Mouse (Mus musculus): ENCODE results near the gene Hist2h2bb. TPM values are rescaled to one million over a fixed set of nuclear protein-coding genes. Genes with fewer than 3 reads are reported as not detected.
"Not testable (repeated sequence)": the region's sequence is repeated elsewhere in the genome, so short reads cannot be mapped to it uniquely, and the experiment has no call there.

Gene Hist2h2bb
- polyA plus RNA-seq, 1 experiment from 2014 or later = 17.3 TPM

DNA sequence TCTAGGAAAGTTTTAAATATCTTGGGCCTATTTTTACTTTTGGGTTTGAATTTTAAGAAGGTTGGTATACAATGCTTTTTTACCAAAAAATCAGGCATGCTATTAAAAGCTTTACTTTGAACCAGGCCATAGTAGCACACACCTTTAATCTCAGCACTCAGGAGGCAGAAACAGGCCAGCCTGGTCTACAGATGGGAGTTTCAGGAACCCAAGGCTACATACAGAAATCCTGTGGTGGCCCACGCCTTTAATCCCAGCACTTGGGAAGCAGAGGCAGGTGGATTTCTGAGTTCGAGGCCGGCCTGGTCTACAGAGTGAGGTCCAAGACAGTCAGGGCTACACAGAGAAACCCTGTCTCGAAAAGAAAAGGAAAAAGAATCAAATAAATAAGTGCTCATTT, 2.0 kb upstream of the Hist2h2bb start:
- Histone ChIP-seq H3K4me1 (ENCODE audit: control insufficient read depth, insufficient read depth, low read length) (peaks cover 20% of the 10 kb centered on the region; the same call in 1 of the 2 replicates), H3K27me3 (ENCODE audit: control insufficient read depth, insufficient read depth, low read length) (no peaks in the 10 kb centered on the region), H3K9ac (ENCODE audit: low read length) (no peak overlapping the region), H3K36me3 (ENCODE audit: control insufficient read depth, insufficient read depth, low read length) (no peaks in the 10 kb centered on the region), H3K27ac (ENCODE audit: low read depth, low read length) (peak overlapping the region; percentile 88; the same call in 1 of the 2 replicates), H3K9me3 (ENCODE audit: control insufficient read depth, low read length) (no peaks in the 10 kb centered on the region), H3K4me2 (ENCODE audit: low read depth) (no peak overlapping the region), H3K4me3 (ENCODE audit: low read depth, low read length) (no peak overlapping the region)
- DNase-seq (ENCODE audit: low spot score) (no peak), ATAC-seq (ENCODE audit: insufficient read depth, low FRiP score, low TSS enrichment) (no peak)
- 90% methylated on average over 4 of the region's 4 CpGs for WGBS

- H3K36me3 ChIP-seq (ENCODE audit: control insufficient read depth, insufficient read depth, low read length) = no peaks in the 10 kb centered on the region
- no peaks in the 10 kb centered on the region for H3K9me3 ChIP-seq (ENCODE audit: control insufficient read depth, low read length)
- ATAC-seq (ENCODE audit: insufficient read depth, low FRiP score, low TSS enrichment) (peak; percentile 54), DNase-seq (ENCODE audit: low spot score) (peak; percentile 82)
- H3K9ac ChIP-seq (ENCODE audit: low read length) = peak within 1 kb of the TSS; percentile 75
- no peaks in the 10 kb centered on the region for H3K27me3 ChIP-seq (ENCODE audit: control insufficient read depth, insufficient read depth, low read length)
- peaks cover 19% of the 10 kb centered on the region; the same call in 1 of the 2 replicates for H3K4me1 ChIP-seq (ENCODE audit: control insufficient read depth, insufficient read depth, low read length)
- H3K4me2 ChIP-seq (ENCODE audit: low read depth) = peak within 1 kb of the TSS; percentile 88
- peak within 1 kb of the TSS; percentile 48 for H3K4me3 ChIP-seq (ENCODE audit: low read depth, low read length)
- WGBS = 25% methylated on average over 28 of the region's 30 CpGs
- H3K27ac ChIP-seq (ENCODE audit: low read depth, low read length) = peak within 1 kb of the TSS; percentile 95
Measured at GRCm38 (mm10) chr3:96268051-96268775, 1.3 kb upstream of the Hist2h2bb start, which contains the start of gene Hist2h3b. Hist2h3b (plus strand) TSS chr3:96268654.

DNA sequence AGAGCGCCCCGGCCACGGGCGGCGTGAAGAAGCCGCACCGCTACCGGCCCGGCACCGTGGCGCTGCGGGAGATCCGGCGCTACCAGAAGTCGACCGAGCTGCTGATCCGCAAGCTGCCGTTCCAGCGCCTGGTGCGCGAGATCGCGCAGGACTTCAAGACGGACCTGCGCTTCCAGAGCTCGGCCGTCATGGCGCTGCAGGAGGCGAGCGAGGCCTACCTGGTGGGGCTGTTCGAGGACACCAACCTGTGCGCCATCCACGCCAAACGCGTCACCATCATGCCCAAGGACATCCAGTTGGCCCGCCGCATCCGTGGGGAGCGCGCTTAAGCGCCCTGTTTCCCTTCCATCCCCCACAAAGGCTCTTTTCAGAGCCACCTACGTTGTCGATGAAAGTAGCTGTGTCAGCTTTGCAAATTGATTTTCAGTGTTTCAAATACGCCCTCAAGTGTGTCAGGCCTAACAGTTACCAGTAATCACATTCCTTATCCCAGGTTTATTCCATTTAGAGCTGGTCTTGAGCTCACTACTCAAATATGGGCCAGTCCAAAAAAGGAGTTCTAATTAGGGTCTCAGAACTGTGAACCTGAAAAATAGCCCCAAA, 675 bp upstream of the Hist2h2bb start:
- ATAC-seq (ENCODE audit: insufficient read depth, low FRiP score, low TSS enrichment) (peak; percentile 54), DNase-seq (ENCODE audit: low spot score) (peak; percentile 53)
- Histone ChIP-seq H3K4me1 (ENCODE audit: control insufficient read depth, insufficient read depth, low read length) (peaks cover 17% of the 10 kb centered on the region; the same call in 1 of the 2 replicates), H3K4me2 (ENCODE audit: low read depth) (peak overlapping the region; percentile 88), H3K4me3 (ENCODE audit: low read depth, low read length) (peak overlapping the region; percentile 48), H3K27ac (ENCODE audit: low read depth, low read length) (peak overlapping the region; percentile 95), H3K9ac (ENCODE audit: low read length) (peak overlapping the region; percentile 75)
- H3K36me3 ChIP-seq (ENCODE audit: control insufficient read depth, insufficient read depth, low read length); H3K9me3 ChIP-seq (ENCODE audit: control insufficient read depth, low read length); H3K27me3 ChIP-seq (ENCODE audit: control insufficient read depth, insufficient read depth, low read length): not testable (repeated sequence)
- 0% methylated on average over 9 of the region's 44 CpGs for WGBS

- H3K27ac ChIP-seq (ENCODE audit: low read depth, low read length) = no peak overlapping the region
- DNase-seq (ENCODE audit: low spot score) (no peak), ATAC-seq (ENCODE audit: insufficient read depth, low FRiP score, low TSS enrichment) (no peak)
- H3K9ac ChIP-seq (ENCODE audit: low read length) = no peak overlapping the region
- H3K4me2 ChIP-seq (ENCODE audit: low read depth) = no peak overlapping the region
- no peaks in the 10 kb centered on the region for H3K9me3 ChIP-seq (ENCODE audit: control insufficient read depth, low read length)
- 0 out of 2 replicates have a peak, but pooled peaks cover 3% of the 10 kb centered on the region for H3K4me1 ChIP-seq (ENCODE audit: control insufficient read depth, insufficient read depth, low read length)
- 89% methylated on average over 17 of the region's 17 CpGs for WGBS
- H3K27me3 ChIP-seq (ENCODE audit: control insufficient read depth, insufficient read depth, low read length) = no peaks in the 10 kb centered on the region
- no peak overlapping the region for H3K4me3 ChIP-seq (ENCODE audit: low read depth, low read length)
- no peaks in the 10 kb centered on the region for H3K36me3 ChIP-seq (ENCODE audit: control insufficient read depth, insufficient read depth, low read length)
Measured at GRCm38 (mm10) chr3:96273591-96274465, 4.3 kb downstream of the Hist2h2bb start.

DNA sequence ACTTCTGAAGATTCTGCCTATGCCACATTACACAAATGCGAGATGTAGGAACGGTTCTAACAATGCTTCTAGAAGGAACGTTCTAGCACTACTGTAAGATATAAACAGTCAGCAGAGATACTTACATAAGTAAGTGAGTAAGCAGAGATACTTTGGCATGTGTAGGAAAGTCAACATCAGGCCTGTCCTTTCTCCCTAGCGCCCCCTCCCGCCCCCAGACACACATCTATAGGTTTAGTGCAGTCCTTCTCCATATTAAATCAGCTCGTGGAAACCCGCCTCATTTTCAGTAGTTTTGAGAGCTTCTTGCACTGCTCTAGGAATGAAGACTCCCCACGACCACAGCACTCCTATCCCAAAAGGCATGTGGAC, 7.9 kb downstream of the Hist2h2bb start:
- H3K27ac ChIP-seq (ENCODE audit: low read depth, low read length) = 0 out of 2 replicates have a peak overlapping the region, but pooled peaks have one; percentile 82
- H3K36me3 ChIP-seq (ENCODE audit: control insufficient read depth, insufficient read depth, low read length) = no peaks in the 10 kb centered on the region
- no peaks in the 10 kb centered on the region for H3K4me1 ChIP-seq (ENCODE audit: control insufficient read depth, insufficient read depth, low read length)
- WGBS = 12% methylated on average over 8 of the region's 8 CpGs
- H3K4me2 ChIP-seq (ENCODE audit: low read depth) = peak overlapping the region; percentile 81
- no peaks in the 10 kb centered on the region for H3K9me3 ChIP-seq (ENCODE audit: control insufficient read depth, low read length)
- peak overlapping the region; percentile 44 for H3K4me3 ChIP-seq (ENCODE audit: low read depth, low read length)
- DNase-seq (ENCODE audit: low spot score) (peak; percentile 66), ATAC-seq (ENCODE audit: insufficient read depth, low FRiP score, low TSS enrichment) (no peak)
- H3K9ac ChIP-seq (ENCODE audit: low read length) = peak overlapping the region; percentile 64
- no peaks in the 10 kb centered on the region for H3K27me3 ChIP-seq (ENCODE audit: control insufficient read depth, insufficient read depth, low read length)

DNA sequence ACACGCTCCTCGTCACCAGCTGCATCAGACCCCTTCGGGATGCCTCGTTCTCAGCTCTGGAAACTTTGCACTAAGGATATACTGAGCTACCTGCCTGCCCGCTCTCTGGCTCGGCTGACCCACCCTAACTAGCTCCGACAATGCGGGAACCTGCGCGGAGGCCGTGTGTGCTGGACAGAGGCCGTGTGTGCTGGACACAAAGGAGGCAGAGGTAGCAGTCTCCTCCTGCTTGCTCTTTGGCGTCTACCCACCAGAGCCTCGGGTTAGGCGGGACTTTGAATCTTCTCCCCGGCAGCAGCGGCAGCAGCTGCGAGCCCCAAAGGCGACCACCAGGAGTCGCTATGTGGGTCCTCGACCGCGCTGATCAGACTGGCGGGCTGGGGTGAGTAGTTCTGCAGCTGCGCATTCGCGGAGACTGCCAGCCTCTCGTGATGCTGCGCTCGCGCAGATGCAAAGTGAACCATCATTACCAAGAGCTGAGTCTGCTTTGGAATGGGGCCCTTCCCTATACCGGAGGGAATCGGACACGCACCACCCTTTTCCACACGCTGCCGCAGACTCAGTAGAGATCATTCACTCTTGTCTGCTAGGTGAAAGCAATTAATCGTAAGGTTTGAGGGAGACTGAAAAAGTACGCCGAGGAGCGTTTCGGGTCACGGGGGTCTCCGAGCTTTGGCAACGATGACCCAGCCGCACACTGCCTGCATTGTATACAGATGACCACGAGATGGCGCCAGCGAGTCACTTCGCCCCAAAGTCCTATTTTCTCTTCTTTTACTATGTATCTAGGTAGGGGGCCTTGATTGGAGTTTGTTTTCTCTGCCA, 8.5 kb downstream of the Hist2h2bb start:
- H3K27me3 ChIP-seq (ENCODE audit: control insufficient read depth, insufficient read depth, low read length) = no peaks in the 10 kb centered on the region
- H3K27ac ChIP-seq (ENCODE audit: low read depth, low read length) = peak overlapping the region; percentile 82; the same call in 1 of the 2 replicates
- H3K4me2 ChIP-seq (ENCODE audit: low read depth) = peak overlapping the region; percentile 81
- peak overlapping the region; percentile 64 for H3K9ac ChIP-seq (ENCODE audit: low read length)
- ATAC-seq (ENCODE audit: insufficient read depth, low FRiP score, low TSS enrichment) = peak; percentile 93
- H3K4me3 ChIP-seq (ENCODE audit: low read depth, low read length) = peak overlapping the region; percentile 44
- DNase-seq (ENCODE audit: low spot score) = peak; percentile 93
- H3K4me1 ChIP-seq (ENCODE audit: control insufficient read depth, insufficient read depth, low read length) = no peaks in the 10 kb centered on the region
- H3K9me3 ChIP-seq (ENCODE audit: control insufficient read depth, low read length) = no peaks in the 10 kb centered on the region
- no peaks in the 10 kb centered on the region for H3K36me3 ChIP-seq (ENCODE audit: control insufficient read depth, insufficient read depth, low read length)
- WGBS = under 1% methylated on average over 49 of the region's 49 CpGs

DNA sequence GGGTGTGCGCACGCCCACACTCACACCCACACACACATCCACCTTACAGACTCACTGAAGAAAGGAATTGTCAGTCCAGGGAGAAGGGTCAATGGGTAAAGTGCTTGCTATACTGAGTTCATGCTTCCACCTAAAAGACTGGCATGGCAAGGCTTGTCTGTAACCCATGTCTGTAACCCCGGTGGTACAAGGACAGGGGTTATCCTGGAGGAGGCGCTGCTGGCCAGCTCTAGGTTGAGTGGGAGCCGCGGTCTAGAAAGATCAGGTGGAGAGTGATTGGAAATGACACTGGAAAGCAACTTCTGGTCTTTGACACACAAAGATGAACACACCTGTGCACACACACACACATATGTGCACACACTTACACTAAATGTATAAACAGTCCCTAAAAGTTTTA, 11.1 kb downstream of the Hist2h2bb start:
- Histone ChIP-seq H3K27ac (ENCODE audit: low read depth, low read length) (no peak overlapping the region), H3K4me3 (ENCODE audit: low read depth, low read length) (no peak overlapping the region), H3K27me3 (ENCODE audit: control insufficient read depth, insufficient read depth, low read length) (0 out of 2 replicates have a peak, but pooled peaks cover 2% of the 10 kb centered on the region), H3K9me3 (ENCODE audit: control insufficient read depth, low read length) (no peaks in the 10 kb centered on the region), H3K36me3 (ENCODE audit: control insufficient read depth, insufficient read depth, low read length) (no peaks in the 10 kb centered on the region), H3K9ac (ENCODE audit: low read length) (no peak overlapping the region), H3K4me2 (ENCODE audit: low read depth) (no peak overlapping the region), H3K4me1 (ENCODE audit: control insufficient read depth, insufficient read depth, low read length) (no peaks in the 10 kb centered on the region; the same call in 1 of the 2 replicates)
- ATAC-seq (ENCODE audit: insufficient read depth, low FRiP score, low TSS enrichment) (no peak), DNase-seq (ENCODE audit: low spot score) (no peak)
- WGBS = 60% methylated on average over 6 of the region's 6 CpGs

DNA sequence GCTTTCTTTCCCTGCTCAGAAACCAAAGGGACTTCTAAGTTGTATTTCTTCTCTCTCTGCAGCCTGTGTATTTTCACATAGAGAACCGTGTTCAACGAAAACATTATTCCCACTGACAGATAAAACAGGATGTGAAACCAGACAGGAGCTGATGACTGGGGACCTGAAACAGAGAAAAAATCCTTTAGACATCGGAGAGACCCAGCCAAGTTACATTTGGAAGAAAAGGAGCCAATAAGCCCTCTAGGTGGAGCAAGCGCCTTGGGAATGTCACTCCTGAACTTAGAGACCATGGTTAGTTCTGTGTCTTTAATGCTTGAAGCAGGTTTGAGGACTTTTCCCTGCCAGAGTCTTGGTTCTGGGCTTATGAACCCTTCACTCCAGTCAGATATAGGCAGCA, 14.9 kb downstream of the Hist2h2bb start:
- Histone ChIP-seq H3K4me3 (ENCODE audit: low read depth, low read length) (no peak overlapping the region), H3K4me1 (ENCODE audit: control insufficient read depth, insufficient read depth, low read length) (no peaks in the 10 kb centered on the region; the same call in 1 of the 2 replicates), H3K9ac (ENCODE audit: low read length) (no peak overlapping the region), H3K9me3 (ENCODE audit: control insufficient read depth, low read length) (no peaks in the 10 kb centered on the region), H3K27ac (ENCODE audit: low read depth, low read length) (no peak overlapping the region), H3K4me2 (ENCODE audit: low read depth) (no peak overlapping the region; the same call in 1 of the 2 replicates), H3K36me3 (ENCODE audit: control insufficient read depth, insufficient read depth, low read length) (no peaks in the 10 kb centered on the region), H3K27me3 (ENCODE audit: control insufficient read depth, insufficient read depth, low read length) (0 out of 2 replicates have a peak, but pooled peaks cover 2% of the 10 kb centered on the region)
- WGBS = 34% methylated on average over 4 of the region's 4 CpGs
- ATAC-seq (ENCODE audit: insufficient read depth, low FRiP score, low TSS enrichment) (no peak), DNase-seq (ENCODE audit: low spot score) (peak; percentile 38)

Data from neural tube, embryonic 11.5 days (tissue).